Mouse (Mus musculus): ENCODE data around the gene Raet1d. TPM values are rescaled to one million over a fixed set of nuclear protein-coding genes. Genes with fewer than 3 reads are reported as not detected.

Raet1d gene
- total RNA-seq, 2 experiments from 2014 or later = 0.38 to 0.63 TPM

Other genes with a start within 250 kb of the Raet1d start
- gene E030030I06Rik, start 211.3 kb upstream of the Raet1d start, total RNA-seq (2021) = 1 to 10 TPM in 1 of 2 experiments, under 1 TPM in 1; 0.52 to 2.8 TPM
- under 1 TPM; 0.16 to 0.50 TPM for gene Raet1e, start 202.0 kb upstream of the Raet1d start, total RNA-seq (2021)
- under 1 TPM; 0.21 to 0.43 TPM for gene H60b, start 202.0 kb upstream of the Raet1d start, total RNA-seq (2021)

Data from gastrocnemius, postnatal 10 days (tissue).